Mouse (Mus musculus) hindbrain, embryonic 16.5 days (tissue): ENCODE data around the gene Ramp1. TPM values are rescaled to one million over a fixed set of nuclear protein-coding genes. Genes with fewer than 3 reads are reported as not detected.

Source experiments
- ATAC-seq: fragments of 200-750 bp; cut with Nextera tagmentation; 2 replicates; pipeline ENCODE4 v1.8.0; 2017; ENCODE audit warnings: moderate TSS enrichment, moderate library complexity
- H3K27ac ChIP-seq: fragments of 300-500 bp; sonication (generic); 2 replicates; pipeline ENCODE4 v1.5.1; 2014; ENCODE audit warnings: low read depth, mild to moderate bottlenecking, control low read depth, low read length, moderate library complexity
- H3K27me3 ChIP-seq: fragments of 300-500 bp; sonication (generic); replicated peaks from 2 replicates; pipeline ENCODE4 v1.6.1; 2014; ENCODE audit warnings: low read length; ENCODE audit not compliant: control insufficient read depth, insufficient read depth
- H3K36me3 ChIP-seq: fragments of 300-500 bp; sonication (generic); 2 replicates; pipeline ENCODE4 v1.6.1; 2014; ENCODE audit warnings: mild to moderate bottlenecking, low read length, moderate library complexity, mixed read lengths; ENCODE audit not compliant: control insufficient read depth, insufficient read depth
- H3K4me1 ChIP-seq: fragments of 300-500 bp; sonication (generic); 2 replicates; pipeline ENCODE4 v1.6.1; 2014; ENCODE audit warnings: low read depth, low read length; ENCODE audit not compliant: control insufficient read depth, insufficient read depth
- H3K4me2 ChIP-seq: fragments of 300-500 bp; sonication (generic); 2 replicates; pipeline ENCODE4 v1.6.1; 2014; ENCODE audit warnings: mild to moderate bottlenecking, low read length, control low read depth, moderate library complexity
- H3K4me3 ChIP-seq: fragments of 300-500 bp; sonication (generic); 2 replicates; pipeline ENCODE4 v1.5.1; 2014; ENCODE audit warnings: mild to moderate bottlenecking, low read length, control low read depth, moderate library complexity
- H3K9ac ChIP-seq: fragments of 300-500 bp; sonication (generic); 2 replicates; pipeline ENCODE4 v1.6.1; 2014; ENCODE audit warnings: low read depth, mild to moderate bottlenecking, control low read depth, low read length, moderate library complexity
- H3K9me3 ChIP-seq: fragments of 300-500 bp; sonication (generic); 2 replicates; pipeline ENCODE4 v1.6.1; 2014; ENCODE audit warnings: mild to moderate bottlenecking, low read length, moderate library complexity; ENCODE audit not compliant: control insufficient read depth
- WGBS: fragments of 180-500 bp; shearing (Covaris S2); extraction: QIAGEN DNeasy Blood & Tissue Kit; methylation state at CpG from one replicate; pipeline ENCODE4 v1.1.7; 2014; 5-methylcytosine and 5-hydroxymethylcytosine counted together
- polyA plus RNA-seq: library from polyadenylated mRNA; unstranded; fragments of >200 nt; fragmentation: Nextera tagmentation; extraction: Ambion mirVana; gene quantifications from 2 replicates; pipeline ENCODE4 v1.2.1, GENCODE M21; 2015

Ramp1 gene
- polyA plus RNA-seq: 20.8 and 28.5 TPM in 2 replicates

- WGBS: 5% methylated on average over 37 of the region's 37 CpGs
- no peak within 1 kb of the TSS; the same call in 1 of the 2 replicates for H3K27ac ChIP-seq
- peak; percentile 51; the same call in 1 of the 2 replicates for ATAC-seq
Observed at GRCm38 (mm10) chr1:91179533-91180173, at the start of gene Ramp1. Gene Ramp1, plus strand, starts transcription at chr1:91179822.

GRCm38 (mm10) chr1:91137036-91137435 is 42.6 kb upstream of the Ramp1 start:
- H3K9me3 ChIP-seq: no peaks in the 10 kb centered on the region
- no peaks in the 10 kb centered on the region; the same call in 1 of the 2 replicates for H3K27me3 ChIP-seq
- H3K27ac ChIP-seq: no peak overlapping the region
- H3K4me3 ChIP-seq: no peak overlapping the region
- H3K36me3 ChIP-seq: no peaks in the 10 kb centered on the region
- no peak for ATAC-seq
- H3K4me1 ChIP-seq: no peaks in the 10 kb centered on the region
- no peak overlapping the region for H3K4me2 ChIP-seq
- WGBS: 82% methylated on average over 2 of the region's 2 CpGs
- H3K9ac ChIP-seq: no peak overlapping the region

More at GRCm38 (mm10) chr1:91179533-91180173, at the start of gene Ramp1:
- peak within 1 kb of the TSS; percentile 44 for H3K4me3 ChIP-seq
- H3K9ac ChIP-seq: peak within 1 kb of the TSS; percentile 70
- 0 out of 2 replicates have a peak, but pooled peaks cover 3% of the 10 kb centered on the region for H3K27me3 ChIP-seq
- peak within 1 kb of the TSS; percentile 81 for H3K4me2 ChIP-seq
- no peaks in the 10 kb centered on the region for H3K9me3 ChIP-seq
- H3K36me3 ChIP-seq: no peaks in the 10 kb centered on the region
- H3K4me1 ChIP-seq: peaks cover 9% of the 10 kb centered on the region

GRCm38 (mm10) chr1:91144813-91145212 is 34.8 kb upstream of the Ramp1 start, which contains the start of gene Rbm44:
Gene Rbm44, plus strand, starts transcription at chr1:91145089.
- Histone ChIP-seq H3K9me3 (no peaks in the 10 kb centered on the region), H3K4me3 (no peak within 1 kb of the TSS), H3K4me2 (no peak within 1 kb of the TSS), H3K9ac (no peak within 1 kb of the TSS), H3K4me1 (no peaks in the 10 kb centered on the region), H3K36me3 (no peaks in the 10 kb centered on the region), H3K27me3 (no peaks in the 10 kb centered on the region), H3K27ac (no peak within 1 kb of the TSS)
- 70% methylated on average over 20 of the region's 20 CpGs for WGBS
- no peak; the same call in 1 of the 2 replicates for ATAC-seq

GRCm38 (mm10) chr1:91151509-91151908 is 28.1 kb upstream of the Ramp1 start:
- no peak overlapping the region for H3K4me2 ChIP-seq
- H3K27ac ChIP-seq: no peak overlapping the region
- ATAC-seq: no peak
- H3K27me3 ChIP-seq: no peaks in the 10 kb centered on the region
- no peaks in the 10 kb centered on the region for H3K4me1 ChIP-seq
- no peaks in the 10 kb centered on the region for H3K36me3 ChIP-seq
- H3K9ac ChIP-seq: no peak overlapping the region
- WGBS: 67% methylated on average over 2 of the region's 2 CpGs
- H3K4me3 ChIP-seq: no peak overlapping the region
- H3K9me3 ChIP-seq: no peaks in the 10 kb centered on the region

- H3K27ac ChIP-seq: no peak overlapping the region
- H3K27me3 ChIP-seq: no peaks in the 10 kb centered on the region
- H3K9ac ChIP-seq: no peak overlapping the region
- no peak overlapping the region for H3K4me2 ChIP-seq
- H3K9me3 ChIP-seq: no peaks in the 10 kb centered on the region
- ATAC-seq: no peak
- 77% methylated on average over 6 of the region's 6 CpGs for WGBS
- H3K4me3 ChIP-seq: no peak overlapping the region
- no peaks in the 10 kb centered on the region for H3K4me1 ChIP-seq
- no peaks in the 10 kb centered on the region for H3K36me3 ChIP-seq
Observed at GRCm38 (mm10) chr1:91166798-91167197, 12.8 kb upstream of the Ramp1 start.

GRCm38 (mm10) chr1:91169157-91169556 is 10.5 kb upstream of the Ramp1 start:
- Histone ChIP-seq H3K4me2 (no peak overlapping the region), H3K36me3 (no peaks in the 10 kb centered on the region), H3K9me3 (no peaks in the 10 kb centered on the region), H3K27ac (no peak overlapping the region), H3K4me1 (no peaks in the 10 kb centered on the region), H3K27me3 (no peaks in the 10 kb centered on the region), H3K4me3 (no peak overlapping the region), H3K9ac (no peak overlapping the region)
- no peak for ATAC-seq
- WGBS: 88% methylated on average over 4 of the region's 4 CpGs

GRCm38 (mm10) chr1:91174796-91175195 is 4.8 kb upstream of the Ramp1 start:
- WGBS: 92% methylated on average over 5 of the region's 5 CpGs
- no peak overlapping the region for H3K27ac ChIP-seq
- no peak overlapping the region for H3K4me2 ChIP-seq
- no peak overlapping the region for H3K4me3 ChIP-seq
- peaks cover 3% of the 10 kb centered on the region for H3K4me1 ChIP-seq
- no peak for ATAC-seq
- no peaks in the 10 kb centered on the region for H3K27me3 ChIP-seq
- H3K36me3 ChIP-seq: no peaks in the 10 kb centered on the region
- H3K9me3 ChIP-seq: no peaks in the 10 kb centered on the region
- no peak overlapping the region for H3K9ac ChIP-seq

GRCm38 (mm10) chr1:91176026-91176425 is 3.6 kb upstream of the Ramp1 start:
- Histone ChIP-seq H3K4me2 (no peak overlapping the region), H3K36me3 (no peaks in the 10 kb centered on the region), H3K27ac (no peak overlapping the region), H3K9me3 (no peaks in the 10 kb centered on the region), H3K4me1 (peaks cover 9% of the 10 kb centered on the region), H3K9ac (no peak overlapping the region), H3K27me3 (0 out of 2 replicates have a peak, but pooled peaks cover 3% of the 10 kb centered on the region), H3K4me3 (no peak overlapping the region)
- ATAC-seq: no peak
- WGBS: 69% methylated on average over 3 of the region's 3 CpGs

GRCm38 (mm10) chr1:91176871-91177270 is 2.8 kb upstream of the Ramp1 start:
- no peak overlapping the region for H3K4me2 ChIP-seq
- no peak for ATAC-seq

More at GRCm38 (mm10) chr1:91176871-91177270, 2.8 kb upstream of the Ramp1 start:
- no peak overlapping the region for H3K27ac ChIP-seq
- peaks cover 9% of the 10 kb centered on the region for H3K4me1 ChIP-seq
- H3K9me3 ChIP-seq: no peaks in the 10 kb centered on the region
- no peak overlapping the region for H3K4me3 ChIP-seq
- H3K36me3 ChIP-seq: no peaks in the 10 kb centered on the region
- 83% methylated on average over 4 of the region's 4 CpGs for WGBS
- 0 out of 2 replicates have a peak, but pooled peaks cover 3% of the 10 kb centered on the region for H3K27me3 ChIP-seq
- H3K9ac ChIP-seq: no peak overlapping the region
